11 mouse cellular contexts compared by ENCODE assay signal in the genomic region with DNA sequence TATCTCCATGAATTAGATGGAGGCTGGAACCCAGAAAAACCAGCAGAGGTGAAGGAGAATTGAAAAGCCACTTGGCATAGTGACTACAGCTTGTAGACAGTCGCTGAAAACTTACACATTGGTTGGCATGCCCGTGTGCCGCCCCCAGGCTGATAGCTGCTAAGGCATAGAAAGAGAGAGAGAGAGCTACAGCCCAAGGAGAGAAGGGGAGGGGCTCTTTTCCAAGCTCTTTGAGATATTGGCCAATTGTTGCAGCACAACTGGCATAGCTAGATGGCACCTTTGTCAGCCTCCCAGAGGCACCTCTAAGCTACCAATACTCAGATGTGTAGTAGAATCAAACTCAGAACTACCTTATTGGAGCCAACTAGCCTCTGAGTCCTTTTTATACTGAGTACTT. TPM values are rescaled to one million over a fixed set of nuclear protein-coding genes. Genes with fewer than 3 reads are reported as not detected.
DNase-seq lines count a peak whose midpoint lies in the region; ATAC-seq and TF ChIP-seq lines count a peak whose summit lies in the region.
"Had no signal": no experiment of that assay in that cellular context is flagged by ENCODE, and none has a peak within 500 bp of the region (broad histone marks: within the 10 kb centered on the region; RNA-seq: fewer than 3 reads in every experiment).

No protein-coding gene starts in this region.

- H3K27me3 ChIP-seq in kidney, embryonic 16.5 days (ENCODE audit: insufficient read depth, low read length), result peaks cover 6% of the 10 kb centered on the region; the same call in 1 of the 2 replicates
- no peaks in the 10 kb centered on the region for H3K27me3 ChIP-seq in hindbrain, postnatal 0 days (ENCODE audit: insufficient read depth, low read length)
- no peaks in the 10 kb centered on the region for H3K27me3 ChIP-seq in myocyte (ENCODE audit: control insufficient read depth, insufficient read depth, insufficient read length)

- no peaks in the 10 kb centered on the region for H3K36me3 ChIP-seq in kidney, embryonic 16.5 days (ENCODE audit: insufficient read depth, low read length)
- H3K36me3 ChIP-seq in hindbrain, postnatal 0 days (ENCODE audit: insufficient read depth, low read length), result no peaks in the 10 kb centered on the region
- no peaks in the 10 kb centered on the region for H3K36me3 ChIP-seq in myocyte (ENCODE audit: control insufficient read depth, insufficient read depth)

- no peak for DNase-seq in kidney, adult 11 months
- peak; percentile 84 for DNase-seq in fat pad, adult 2 months (ENCODE audit: extremely low read depth, low read depth, low spot score)
- peak; percentile 53 for DNase-seq in hindbrain, postnatal 0 days (ENCODE audit: low spot score)
- no peak for DNase-seq in layer of hippocampus, adult 11-12 months (ENCODE audit: low spot score)
- DNase-seq in urinary bladder, postnatal 4 days (ENCODE audit: low spot score in 2 of 2), result no peak

- ATAC-seq in kidney, embryonic 16.5 days (ENCODE audit: low FRiP score, low TSS enrichment), result no peak
- ATAC-seq in hindbrain, postnatal 0 days, result no peak
- no peak for ATAC-seq in activated CD4-positive, CD25-positive, alpha-beta regulatory T cell, adult 4 months

- TF ChIP-seq CTCF in hindbrain, postnatal 0 days (IDR thresholded peaks at IDR 0.05; ENCODE audit: low read depth), result no peak

- H3ac ChIP-seq in myocyte (ENCODE audit: control insufficient read depth, insufficient read length), result no peak overlapping the region

- H3K9me3 ChIP-seq in kidney, embryonic 16.5 days (ENCODE audit: low read length), result no peaks in the 10 kb centered on the region
- no peaks in the 10 kb centered on the region for H3K9me3 ChIP-seq in hindbrain, postnatal 0 days (ENCODE audit: low read length)

- peaks cover 10% of the 10 kb centered on the region for H3K4me1 ChIP-seq in kidney, embryonic 16.5 days (ENCODE audit: insufficient read depth, low read length)
- H3K4me1 ChIP-seq in hindbrain, postnatal 0 days (ENCODE audit: insufficient read depth, low read length), result 0 out of 2 replicates have a peak, but pooled peaks cover 7% of the 10 kb centered on the region

- TF ChIP-seq POLR2A in myocyte (IDR thresholded peaks at IDR 0.05; ENCODE audit: insufficient read length, low read depth), result no peak

- H3K4me3 ChIP-seq in kidney, embryonic 16.5 days (ENCODE audit: low read length), result peak overlapping the region; percentile 66
- peak overlapping the region; percentile 58 for H3K4me3 ChIP-seq in hindbrain, postnatal 0 days (ENCODE audit: low read length)
- peak overlapping the region; percentile 39 for H3K4me3 ChIP-seq in myocyte
- H3K4me3 ChIP-seq: erythroblast, embryonic 14.5 days had no signal

- 48% methylated on average over 3 of the region's 3 CpGs for whole genome bisulfite sequencing in kidney, embryonic 16.5 days
- 28% methylated on average over 3 of the region's 3 CpGs for WGBS in hindbrain, postnatal 0 days

- H3K27ac ChIP-seq in kidney, embryonic 16.5 days (ENCODE audit: low read length), result no peak overlapping the region
- peak overlapping the region; percentile 93 for H3K27ac ChIP-seq in hindbrain, postnatal 0 days

- no peak overlapping the region for H3K9ac ChIP-seq in kidney, embryonic 16.5 days (replicated peaks; ENCODE audit: low read length)
- H3K9ac ChIP-seq in hindbrain, postnatal 0 days (replicated peaks; ENCODE audit: low read length), result peak overlapping the region; percentile 79; the same call in 1 of the 2 replicates

- peak overlapping the region; percentile 91 for H3K4me2 ChIP-seq in kidney, embryonic 16.5 days (replicated peaks; ENCODE audit: low read depth, low read length)
- peak overlapping the region; percentile 86 for H3K4me2 ChIP-seq in hindbrain, postnatal 0 days (ENCODE audit: low read depth, low read length)
- no peak overlapping the region for H3K4me2 ChIP-seq in myocyte (ENCODE audit: low read depth)

- peaks cover 5% of the 10 kb centered on the region for H3K79me2 ChIP-seq in myocyte (ENCODE audit: control insufficient read depth, insufficient read depth)

TF ChIP-seq in myocyte, 11 proteins besides CTCF, POLR2A, EP300 and RAD21:
- TF ChIP-seq POLR2AphosphoS2 (IDR thresholded peaks at IDR 0.05; ENCODE audit: insufficient read length, low read depth) (no peak), MYOG (IDR thresholded peaks at IDR 0.05; ENCODE audit: control insufficient read depth in 1 of 3, insufficient read depth in 1 of 3, insufficient read length in 2 of 3, low read depth in 2 of 3) (no peak), SRF (IDR thresholded peaks at IDR 0.05; ENCODE audit: control insufficient read depth, insufficient read length, low read depth) (no peak), TCF3 (IDR thresholded peaks at IDR 0.05; ENCODE audit: insufficient read length, low read depth) (no peak), USF1 (IDR thresholded peaks at IDR 0.05; ENCODE audit: low read depth) (no peak), MYOD1 (IDR thresholded peaks at IDR 0.05; ENCODE audit: control insufficient read depth in 1 of 3, insufficient read length in 2 of 3, low read depth in 2 of 3) (no peak), CEBPB (IDR thresholded peaks at IDR 0.05; ENCODE audit: insufficient read depth, poor library complexity, severe bottlenecking) (no peak), TCF12 (IDR thresholded peaks at IDR 0.05; ENCODE audit: insufficient read depth, poor library complexity, severe bottlenecking) (no peak), REST (IDR thresholded peaks at IDR 0.05; ENCODE audit: insufficient read depth, insufficient read length) (no peak), E2F4 (IDR thresholded peaks at IDR 0.05; ENCODE audit: insufficient read depth) (no peak), MAX (IDR thresholded peaks at IDR 0.05; ENCODE audit: low read depth) (no peak)

RNA-seq across cellular contexts. Expression of a gene that starts 1.8 kb away (rescaled TPM):
- polyA plus RNA-seq in kidney, embryonic 16.5 days (2015; fragmentation: Nextera tagmentation; extraction: Ambion mirVana), result 28.0 and 31.3 TPM in 2 replicates
- 66.0 and 79.5 TPM in 2 replicates for total RNA-seq in hindbrain, postnatal 0 days (2014; rRNA removed)
- 42.3 and 43.3 TPM in 2 replicates for polyA plus RNA-seq in hindbrain, postnatal 0 days (2015; fragmentation: Nextera tagmentation; extraction: Ambion mirVana)
- polyA plus RNA-seq in myocyte (2012; fragmentation: generic; extraction: Trizol), result 3.8 TPM
- polyA plus RNA-seq in activated CD4-positive, CD25-positive, alpha-beta regulatory T cell, adult 4 months (2017; shearing (Covaris generic)), result under 1 TPM in 1 of 2 experiments, not detected in 1; 0.19 TPM
- polyA plus RNA-seq: erythroblast, embryonic 14.5 days had no signal

RNA-seq across cellular contexts. Expression of a gene that starts 17.1 kb away (rescaled TPM):
- not detected in 2 replicates for polyA plus RNA-seq in kidney, embryonic 16.5 days (2015; fragmentation: Nextera tagmentation; extraction: Ambion mirVana)
- total RNA-seq in hindbrain, postnatal 0 days (2014; rRNA removed), result not detected in 2 replicates
- not detected in 2 replicates for polyA plus RNA-seq in hindbrain, postnatal 0 days (2015; fragmentation: Nextera tagmentation; extraction: Ambion mirVana)
- not detected for polyA plus RNA-seq in myocyte (2012; fragmentation: generic; extraction: Trizol)
- not detected for polyA plus RNA-seq in activated CD4-positive, CD25-positive, alpha-beta regulatory T cell, adult 4 months (2017; shearing (Covaris generic))
- total RNA-seq: megakaryocyte progenitor cell, adult 5-6 weeks had no signal
- polyA plus RNA-seq: erythroblast, embryonic 14.5 days; large intestine, adult 2 months had no signal

Comparison
In these comparisons a context has a peak if more than half of its experiments do, and no peak if none do; other contexts are left out.
1. DNase-seq: peak in fat pad, adult 2 months (single experiment) and hindbrain, postnatal 0 days (single experiment); none in kidney, adult 11 months (single experiment), layer of hippocampus, adult 11-12 months (single experiment) and urinary bladder, postnatal 4 days (0 of 2).
2. Peak in every context shown above with its lines, with median percentiles within 50 percentile points of each other: H3K4me3 ChIP-seq.